Mouse (Mus musculus) layer of hippocampus, adult 2 months (tissue): Measurements from ENCODE around the gene Asprv1. TPM values are rescaled to one million over a fixed set of nuclear protein-coding genes. Genes with fewer than 3 reads are reported as not detected.

Experiments used
- DNase-seq, 2 experiments: peaks; one replicate each; pipeline ENCODE4 v3.0.0; 2022; ENCODE audit warnings: low spot score in 2 of 2
- H3K27ac ChIP-seq: fragments of 200-600 bp; 2 replicates; pipeline ENCODE4 v1.8.1; 2022
- H3K4me3 ChIP-seq: fragments of 200-600 bp; 2 replicates; pipeline ENCODE4 v1.8.1; 2022; ENCODE audit warnings: mild to moderate bottlenecking
- CTCF ChIP-seq: fragments of 200-600 bp; conservative IDR thresholded peaks from 2 replicates; pipeline ENCODE4 v1.8.1; 2022; ENCODE audit warnings: antibody characterized with exemption, mild to moderate bottlenecking, moderate library complexity
- total RNA-seq, 2 experiments: library from RNA; stranded (reverse); gene quantifications; 2 replicates each; pipeline ENCODE4 v1.2.3; 2021

The Asprv1 gene
- total RNA-seq, 2 experiments from 2014 or later: 1.2 to 1.9 TPM

DNA sequence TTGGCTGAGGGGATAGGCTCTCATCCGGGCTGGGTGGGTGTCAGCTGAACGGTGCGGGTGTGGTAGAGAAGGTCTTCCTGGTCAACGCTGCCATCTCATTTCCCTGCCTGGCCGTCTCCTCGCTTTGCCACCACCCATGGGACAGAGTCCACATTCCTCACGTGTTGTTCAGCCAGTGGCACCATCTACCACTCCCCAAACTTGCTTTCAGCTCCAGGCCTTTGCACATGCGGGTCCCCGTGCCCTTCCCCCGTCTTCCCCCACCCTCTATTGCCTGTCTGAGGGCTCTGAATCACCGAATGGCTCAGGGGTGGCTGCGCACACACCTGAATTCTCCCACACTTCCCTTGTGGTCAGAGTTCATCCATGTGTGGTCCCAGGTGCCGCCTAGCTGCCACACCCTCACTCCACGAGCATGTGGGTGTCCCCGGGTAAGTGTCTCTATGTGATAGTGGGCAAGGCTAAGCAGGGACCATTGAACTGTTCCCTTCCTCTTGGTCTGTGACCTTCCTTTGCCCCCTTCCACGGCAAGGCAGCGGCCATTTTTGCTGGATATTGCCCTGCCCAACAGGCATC, 32.0 kb upstream of the Asprv1 start:
- H3K4me3 ChIP-seq: no peak overlapping the region
- DNase-seq: no peak
- no peak for TF ChIP-seq CTCF
- H3K27ac ChIP-seq: no peak overlapping the region

DNA sequence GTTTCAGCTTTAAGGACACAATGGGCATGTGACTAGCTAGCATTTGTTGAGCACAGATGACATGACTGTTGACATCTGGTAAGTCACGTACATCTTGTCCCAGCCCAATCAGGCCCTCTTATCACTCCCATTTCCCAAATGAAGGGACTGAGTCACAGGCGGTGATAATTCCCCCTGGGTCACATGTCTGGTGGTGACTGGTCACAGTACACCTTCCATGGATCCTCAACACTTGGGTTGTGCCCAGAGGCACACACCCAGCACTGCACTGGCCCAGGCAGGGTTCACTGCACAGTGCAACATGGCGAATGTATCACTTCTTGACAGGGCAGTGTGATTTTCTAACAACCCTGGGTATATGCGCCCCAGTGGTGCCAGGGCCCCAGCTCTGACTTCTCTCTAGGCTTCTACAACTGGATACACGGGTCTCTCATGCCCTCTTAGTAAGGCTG, 29.2 kb upstream of the Asprv1 start:
- TF ChIP-seq CTCF: no peak
- DNase-seq: no peak
- H3K4me3 ChIP-seq: no peak overlapping the region
- H3K27ac ChIP-seq: no peak overlapping the region

DNA sequence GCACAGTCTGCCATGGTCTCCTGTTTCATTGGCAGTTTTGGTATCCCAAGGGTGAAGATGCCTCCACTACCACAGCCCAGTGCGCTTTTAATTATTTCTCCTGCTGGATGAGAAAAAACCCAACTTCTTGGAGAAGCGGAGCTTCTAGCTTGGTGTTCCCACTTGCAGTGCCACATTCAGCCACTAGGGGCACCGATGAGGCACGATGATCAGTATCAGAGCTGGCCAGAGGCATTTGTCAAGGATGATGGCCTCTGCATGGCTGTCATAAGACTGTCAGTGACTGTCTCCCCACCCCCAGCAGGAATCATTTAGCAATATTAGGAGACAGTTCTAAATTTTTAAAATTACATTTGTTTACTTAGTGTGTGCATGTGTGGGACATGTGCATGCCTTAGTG, 28.8 kb upstream of the Asprv1 start:
- DNase-seq: peak; percentile 53 to 87
- H3K4me3 ChIP-seq: no peak overlapping the region
- no peak overlapping the region for H3K27ac ChIP-seq
- TF ChIP-seq CTCF: peak; percentile 100

DNA sequence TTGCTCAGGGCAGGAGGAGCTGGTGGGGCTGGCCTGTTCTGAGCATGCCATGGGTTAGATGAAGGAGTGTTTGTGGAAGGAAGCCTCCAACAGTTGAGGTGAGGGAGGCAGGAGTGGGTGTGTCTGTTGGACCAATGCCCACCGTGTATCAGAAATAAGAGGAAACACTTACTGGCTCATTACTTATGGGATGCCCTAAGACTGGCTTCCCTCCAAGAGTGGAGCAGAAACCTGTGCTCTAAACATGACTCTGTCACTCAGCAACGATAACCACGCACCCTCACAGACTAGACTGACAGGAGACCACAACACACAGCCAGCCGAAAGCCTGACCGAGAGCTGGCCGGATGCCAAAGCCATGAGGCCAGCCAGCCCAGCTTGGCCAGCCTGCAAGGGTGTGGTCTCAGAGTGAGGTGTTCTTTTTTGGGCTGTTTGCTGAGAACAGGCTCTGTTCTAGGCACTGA, 28.0 kb upstream of the Asprv1 start:
- Histone ChIP-seq H3K4me3 (no peak overlapping the region), H3K27ac (no peak overlapping the region)
- no peak for DNase-seq
- TF ChIP-seq CTCF: no peak

DNA sequence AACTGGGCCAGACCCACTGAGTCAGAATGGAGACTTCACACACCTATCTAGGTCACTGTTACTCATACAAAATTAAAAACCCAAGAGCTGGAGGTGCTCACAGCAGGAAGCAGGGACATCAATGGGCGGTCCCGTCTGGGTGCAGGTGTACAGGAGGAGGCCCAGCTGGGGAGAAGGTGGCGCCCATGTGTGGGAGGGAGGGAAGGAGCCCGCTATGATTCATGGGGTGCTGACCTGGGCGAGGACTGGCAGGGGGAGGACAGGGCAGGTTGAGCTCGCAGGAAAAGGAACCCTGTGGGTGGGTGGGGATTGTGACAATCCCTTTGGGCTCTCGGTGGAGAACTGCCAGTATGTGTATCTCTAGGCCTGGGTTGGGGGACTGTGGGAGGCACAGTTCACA, 22.7 kb upstream of the Asprv1 start:
- Histone ChIP-seq H3K4me3 (no peak overlapping the region), H3K27ac (no peak overlapping the region)
- DNase-seq: no peak
- TF ChIP-seq CTCF: no peak

DNA sequence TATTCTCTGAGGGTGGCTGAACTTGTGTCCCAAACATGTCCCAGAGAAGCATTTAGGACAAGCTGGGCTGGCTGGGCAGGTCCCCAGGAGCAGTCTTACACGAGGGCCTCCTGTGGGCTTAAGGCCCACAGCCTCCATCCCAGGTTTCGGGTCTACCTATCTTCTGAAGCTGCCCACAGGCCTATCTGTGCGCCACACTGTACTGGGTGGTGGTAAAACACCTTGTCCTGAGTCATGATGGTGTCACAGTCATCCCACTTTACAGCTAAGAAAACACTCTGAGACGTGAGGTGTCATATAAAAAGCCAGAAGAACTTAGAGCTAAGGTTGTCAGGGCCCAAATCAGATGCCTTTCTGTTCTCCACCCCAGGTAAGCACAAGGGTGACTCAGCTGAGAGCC, 21.7 kb upstream of the Asprv1 start:
- TF ChIP-seq CTCF: no peak
- DNase-seq: no peak
- Histone ChIP-seq H3K27ac (no peak overlapping the region), H3K4me3 (no peak overlapping the region)

DNA sequence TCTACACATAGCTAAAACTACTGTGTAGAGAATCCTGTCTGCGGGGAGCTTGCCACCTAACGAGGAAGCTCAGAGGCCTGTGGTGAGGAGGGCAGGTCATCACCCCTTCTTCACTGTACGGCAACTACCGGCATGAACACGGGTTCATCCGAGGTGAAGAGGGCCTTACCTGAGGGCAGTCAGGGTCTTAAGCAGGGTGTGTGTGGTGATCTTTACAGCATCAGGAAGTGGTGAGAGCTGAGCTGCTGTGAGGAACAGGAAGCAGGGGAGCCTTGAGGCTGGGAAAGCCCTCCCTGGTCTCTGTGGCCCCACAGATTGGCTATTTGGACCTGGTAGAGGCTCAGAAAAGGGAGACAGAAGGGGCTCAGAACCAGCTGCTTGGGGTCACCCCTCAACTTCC, 20.5 kb upstream of the Asprv1 start:
- H3K4me3 ChIP-seq: no peak overlapping the region
- no peak for TF ChIP-seq CTCF
- DNase-seq: no peak
- H3K27ac ChIP-seq: no peak overlapping the region

DNA sequence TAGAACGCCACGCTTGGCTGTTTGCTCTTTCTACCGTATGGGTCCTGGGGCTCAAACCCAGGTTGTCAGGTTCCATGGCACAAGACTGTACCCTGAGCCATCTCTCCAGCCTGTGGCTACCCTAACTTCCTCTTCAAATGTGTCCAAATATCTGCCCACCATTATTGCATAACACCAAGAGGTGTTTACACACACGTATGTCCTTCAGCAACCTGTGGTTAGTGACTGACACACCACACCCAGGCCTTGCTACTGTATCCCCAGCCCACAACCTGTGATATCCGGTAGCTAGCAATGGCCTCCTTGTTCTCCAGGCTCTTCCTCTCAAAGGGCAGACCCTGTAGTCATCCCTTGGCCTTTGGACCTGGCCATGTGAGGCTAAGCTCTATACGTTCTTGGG, 18.7 kb upstream of the Asprv1 start:
- no peak for TF ChIP-seq CTCF
- H3K4me3 ChIP-seq: no peak overlapping the region
- no peak for DNase-seq
- H3K27ac ChIP-seq: no peak overlapping the region

DNA sequence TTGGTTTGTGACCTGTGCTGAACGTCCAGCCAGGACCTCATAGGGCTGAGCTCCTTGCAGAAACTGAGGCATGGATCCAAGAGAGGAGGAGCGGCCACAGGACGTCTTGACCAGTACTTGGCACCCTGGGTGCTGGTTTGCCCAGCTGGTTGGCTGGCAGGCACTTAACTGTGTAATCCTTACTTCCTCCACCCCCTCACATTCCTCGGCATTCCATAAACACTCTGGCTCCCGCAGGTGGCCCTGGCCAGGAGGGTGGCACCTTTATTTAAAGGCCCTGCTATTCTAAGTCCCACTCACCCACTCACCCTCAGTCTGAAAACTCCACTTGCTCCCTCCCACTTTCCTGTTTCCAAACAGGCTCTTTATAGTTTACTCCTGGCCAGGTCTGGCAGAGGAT, 17.2 kb upstream of the Asprv1 start:
- no peak for DNase-seq
- TF ChIP-seq CTCF: no peak
- Histone ChIP-seq H3K27ac (no peak overlapping the region), H3K4me3 (no peak overlapping the region)

DNA sequence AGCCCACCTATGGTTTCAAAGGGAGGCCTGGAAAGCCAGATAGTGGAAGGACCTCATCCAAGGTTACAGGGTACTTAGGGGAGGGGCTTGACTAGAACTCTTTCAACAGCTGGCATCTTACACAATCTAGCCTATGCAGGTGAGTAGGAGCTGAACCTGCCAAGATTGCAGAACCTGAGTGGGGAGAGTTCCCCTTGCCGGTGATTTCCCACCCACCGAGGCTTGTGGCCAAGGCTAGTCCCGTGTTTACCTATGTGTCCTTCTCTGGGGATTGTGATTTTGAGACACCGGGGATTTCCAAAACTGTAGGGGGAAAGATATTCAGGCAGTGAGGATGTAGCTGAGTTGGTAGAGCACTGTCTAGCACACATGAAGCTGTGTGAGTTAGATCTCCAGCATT, 12.7 kb upstream of the Asprv1 start:
- DNase-seq: no peak
- TF ChIP-seq CTCF: no peak
- no peak overlapping the region for H3K4me3 ChIP-seq
- H3K27ac ChIP-seq: no peak overlapping the region

DNA sequence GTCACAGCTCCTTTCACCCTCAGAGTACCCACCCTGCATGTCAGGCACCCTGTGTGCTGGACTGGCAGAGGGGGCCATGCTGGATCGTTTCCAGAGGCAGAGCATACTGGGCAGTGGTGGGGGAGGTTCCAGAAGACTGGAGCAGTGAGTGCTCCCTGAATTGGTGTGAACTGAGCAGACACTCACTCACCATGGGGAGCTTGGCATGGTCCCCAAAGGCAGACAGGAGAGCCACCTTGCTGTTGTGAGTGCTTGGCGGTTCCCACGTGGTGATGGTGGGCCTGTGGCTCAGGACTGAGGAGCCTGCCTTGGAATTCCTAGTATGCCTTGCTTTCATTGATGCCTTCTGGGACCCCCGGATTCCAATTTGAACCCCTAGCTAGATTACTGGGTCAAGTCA, 4.8 kb upstream of the Asprv1 start:
- DNase-seq: no peak
- no peak overlapping the region for H3K27ac ChIP-seq
- TF ChIP-seq CTCF: no peak
- H3K4me3 ChIP-seq: no peak overlapping the region

DNA sequence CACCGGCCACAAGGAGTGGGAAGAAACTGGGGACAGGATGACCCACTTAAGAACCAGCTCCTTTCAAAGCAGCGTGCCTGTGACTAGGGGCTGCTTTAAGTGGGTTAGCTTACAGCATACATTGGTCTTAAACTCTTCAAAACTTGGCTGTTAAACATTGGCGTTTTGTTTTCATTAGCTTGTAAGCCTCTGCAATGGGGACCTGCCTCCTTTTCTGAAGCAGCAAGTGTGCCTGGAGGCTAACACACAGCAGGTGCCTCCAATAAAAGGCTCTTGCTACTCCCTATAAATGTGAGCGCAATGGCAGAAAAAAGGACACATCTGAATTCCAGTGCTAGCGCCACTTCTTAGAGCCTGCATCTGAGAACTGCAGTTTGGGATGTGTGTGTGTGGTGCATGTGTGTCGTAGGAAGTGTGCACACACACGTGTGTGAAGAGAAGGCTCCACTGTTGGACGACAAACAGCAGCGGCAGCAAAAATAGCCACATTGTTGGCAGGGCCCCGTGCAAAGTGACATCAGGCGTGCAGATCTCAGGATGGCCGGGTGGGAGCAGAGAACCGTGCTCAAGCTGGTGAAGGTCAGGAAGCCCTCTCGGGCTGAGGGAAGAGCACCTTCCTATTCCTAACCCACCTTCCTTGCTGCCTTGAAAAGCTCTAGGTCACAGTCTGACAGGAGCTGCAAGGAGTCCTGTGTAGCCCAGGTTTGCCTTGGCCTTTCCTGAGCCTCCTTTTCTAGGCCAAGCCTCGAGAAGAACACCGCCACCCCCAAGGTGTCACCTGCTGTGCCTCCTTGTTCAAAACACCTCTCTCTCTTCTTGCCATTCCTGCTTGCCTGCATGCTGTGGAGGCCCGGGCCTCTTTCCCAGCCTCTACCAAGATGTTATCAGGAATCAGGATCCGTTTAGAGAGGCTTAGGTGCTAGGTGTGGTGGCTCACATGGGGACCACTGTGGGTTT, 3.6 kb upstream of the Asprv1 start:
- DNase-seq: peak in 1 of 2 experiments; percentile 1
- no peak overlapping the region for H3K27ac ChIP-seq
- H3K4me3 ChIP-seq: no peak overlapping the region
- TF ChIP-seq CTCF: no peak

DNA sequence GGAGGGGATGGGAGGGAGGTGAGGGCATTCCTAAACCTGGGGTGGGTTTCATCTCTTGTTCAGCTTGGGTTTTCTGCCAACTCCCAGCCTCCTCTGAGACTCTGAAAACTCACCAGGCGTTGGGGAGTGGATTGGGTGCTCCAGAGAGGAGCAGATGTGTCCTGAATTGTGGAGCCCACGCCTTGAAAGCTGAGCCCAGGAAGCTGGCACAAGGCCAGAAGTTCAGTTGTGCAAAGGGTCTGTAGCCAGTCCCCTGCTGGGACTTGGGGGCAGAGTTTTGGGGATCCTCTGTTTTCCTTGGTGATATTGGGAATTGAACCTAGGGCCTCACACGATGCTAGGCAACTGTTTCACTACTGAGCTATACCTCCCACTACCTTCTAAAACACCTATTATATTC, 2.2 kb downstream of the Asprv1 start:
- no peak overlapping the region for H3K27ac ChIP-seq
- no peak overlapping the region for H3K4me3 ChIP-seq
- DNase-seq: no peak
- TF ChIP-seq CTCF: no peak

DNA sequence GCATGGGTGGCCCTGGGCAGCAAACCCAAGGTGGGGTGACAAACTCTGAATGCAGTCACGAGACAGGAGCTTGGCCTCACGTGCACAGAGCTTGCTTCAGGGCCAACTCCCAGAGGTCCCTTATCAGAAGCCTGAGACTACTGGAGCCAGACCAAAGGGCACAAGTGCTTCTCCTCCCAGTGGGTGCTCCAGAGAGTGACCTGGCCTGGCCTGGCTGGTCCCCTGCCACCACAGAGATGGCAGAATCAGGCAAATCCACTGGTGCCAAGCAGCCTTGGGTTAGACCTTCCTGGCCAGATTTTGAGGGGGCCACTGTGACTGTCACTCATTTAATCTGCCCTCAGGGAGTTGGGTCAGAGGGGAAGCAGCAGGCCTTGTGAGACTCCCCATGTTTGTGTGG, 8.5 kb downstream of the Asprv1 start:
- no peak for TF ChIP-seq CTCF
- no peak for DNase-seq
- Histone ChIP-seq H3K27ac (no peak overlapping the region), H3K4me3 (no peak overlapping the region)
